Mouse (Mus musculus): ENCODE results near the gene Cfap43. TPM values are rescaled to one million over a fixed set of nuclear protein-coding genes. Genes with fewer than 3 reads are reported as not detected.
A peak's percentile ranks its signal among the peaks of the same experiment; 100 is the strongest.

Gene Cfap43
- polyA plus RNA-seq, 1 experiment = 0.02 TPM

DNA sequence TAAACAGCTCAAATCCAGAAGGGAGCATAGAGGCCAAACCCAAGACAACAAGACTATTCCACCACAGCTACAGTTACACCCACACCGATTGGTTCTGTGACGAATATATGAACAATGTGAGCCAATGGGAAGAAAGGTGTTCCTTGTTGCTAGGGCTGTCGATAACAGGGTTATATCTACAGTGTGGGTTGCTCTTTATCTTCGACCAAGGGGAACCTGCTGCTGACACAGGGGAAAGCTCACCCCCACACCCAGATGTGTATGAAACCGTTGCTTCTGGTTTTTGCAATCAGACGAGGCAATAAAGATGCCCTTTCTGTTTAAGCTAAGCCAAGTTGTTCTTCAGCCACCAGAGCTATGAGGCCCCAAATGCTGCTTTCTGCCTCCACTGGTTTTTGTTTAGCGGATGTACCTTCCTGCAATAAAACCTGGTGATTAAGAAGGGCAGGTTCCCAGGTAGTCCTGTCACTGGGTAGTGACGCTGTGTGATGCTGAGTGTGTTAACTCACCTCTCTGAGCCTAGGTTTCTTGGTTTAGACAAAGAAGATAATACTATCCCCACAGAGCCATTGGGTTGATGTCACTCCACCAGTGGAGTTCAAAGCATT is 20.5 kb downstream of the Cfap43 start:
- no peak for TF ChIP-seq E2F4 (IDR thresholded peaks at IDR 0.05; ENCODE audit: insufficient read depth)
- TF ChIP-seq TCF12 (IDR thresholded peaks at IDR 0.05; ENCODE audit: insufficient read depth, poor library complexity, severe bottlenecking) = no peak
- TF ChIP-seq MYOG (IDR thresholded peaks at IDR 0.05; ENCODE audit: control insufficient read depth in 1 of 3, insufficient read depth in 1 of 3, insufficient read length in 2 of 3, low read depth in 2 of 3) = no peak
- TF ChIP-seq TCF3 (IDR thresholded peaks at IDR 0.05; ENCODE audit: insufficient read length, low read depth) = no peak
- no peak for TF ChIP-seq REST (IDR thresholded peaks at IDR 0.05; ENCODE audit: insufficient read depth, insufficient read length)
- TF ChIP-seq SRF (IDR thresholded peaks at IDR 0.05; ENCODE audit: control insufficient read depth, insufficient read length, low read depth) = no peak
- no peak for TF ChIP-seq MYOD1 (IDR thresholded peaks at IDR 0.05; ENCODE audit: control insufficient read depth in 1 of 3, insufficient read length in 2 of 3, low read depth in 2 of 3)
- no peak for TF ChIP-seq USF1 (IDR thresholded peaks at IDR 0.05; ENCODE audit: low read depth)
- no peak for TF ChIP-seq MAX (IDR thresholded peaks at IDR 0.05; ENCODE audit: low read depth)
- TF ChIP-seq POLR2A (IDR thresholded peaks at IDR 0.05; ENCODE audit: insufficient read length, low read depth) = no peak
- TF ChIP-seq POLR2AphosphoS2 (IDR thresholded peaks at IDR 0.05; ENCODE audit: insufficient read length, low read depth) = no peak
- TF ChIP-seq CEBPB (IDR thresholded peaks at IDR 0.05; ENCODE audit: insufficient read depth, poor library complexity, severe bottlenecking) = no peak

GRCm38 (mm10) chr19:47893092-47893491 is 26.0 kb downstream of the Cfap43 start:
- Histone ChIP-seq H3ac (ENCODE audit: control insufficient read depth, insufficient read length) (no peak overlapping the region), H3K27me3 (ENCODE audit: control insufficient read depth, insufficient read depth, insufficient read length) (no peaks in the 10 kb centered on the region), H3K4me3 (no peak overlapping the region), H3K79me2 (ENCODE audit: control insufficient read depth, insufficient read depth) (peaks cover 3% of the 10 kb centered on the region), H3K36me3 (ENCODE audit: control insufficient read depth, insufficient read depth) (peaks cover 31% of the 10 kb centered on the region), H3K4me2 (ENCODE audit: low read depth) (no peak overlapping the region)
- TF ChIP-seq REST (IDR thresholded peaks at IDR 0.05; ENCODE audit: insufficient read depth, insufficient read length) = no peak
- TF ChIP-seq POLR2A (IDR thresholded peaks at IDR 0.05; ENCODE audit: insufficient read length, low read depth) = no peak
- no peak for TF ChIP-seq MYOG (IDR thresholded peaks at IDR 0.05; ENCODE audit: control insufficient read depth in 1 of 3, insufficient read depth in 1 of 3, insufficient read length in 2 of 3, low read depth in 2 of 3)
- TF ChIP-seq TCF12 (IDR thresholded peaks at IDR 0.05; ENCODE audit: insufficient read depth, poor library complexity, severe bottlenecking) = no peak
- no peak for TF ChIP-seq MYOD1 (IDR thresholded peaks at IDR 0.05; ENCODE audit: control insufficient read depth in 1 of 3, insufficient read length in 2 of 3, low read depth in 2 of 3)
- no peak for TF ChIP-seq USF1 (IDR thresholded peaks at IDR 0.05; ENCODE audit: low read depth)
- TF ChIP-seq CEBPB (IDR thresholded peaks at IDR 0.05; ENCODE audit: insufficient read depth, poor library complexity, severe bottlenecking) = no peak
- no peak for TF ChIP-seq SRF (IDR thresholded peaks at IDR 0.05; ENCODE audit: control insufficient read depth, insufficient read length, low read depth)
- TF ChIP-seq TCF3 (IDR thresholded peaks at IDR 0.05; ENCODE audit: insufficient read length, low read depth) = no peak
- no peak for TF ChIP-seq E2F4 (IDR thresholded peaks at IDR 0.05; ENCODE audit: insufficient read depth)

More for the DNA sequence above, 20.5 kb downstream of the Cfap43 start:
- Histone ChIP-seq H3K36me3 (ENCODE audit: control insufficient read depth, insufficient read depth) (peaks cover 46% of the 10 kb centered on the region), H3K79me2 (ENCODE audit: control insufficient read depth, insufficient read depth) (peaks cover 46% of the 10 kb centered on the region), H3ac (ENCODE audit: control insufficient read depth, insufficient read length) (no peak overlapping the region), H3K4me3 (no peak overlapping the region), H3K27me3 (ENCODE audit: control insufficient read depth, insufficient read depth, insufficient read length) (no peaks in the 10 kb centered on the region), H3K4me2 (ENCODE audit: low read depth) (no peak overlapping the region)

DNA sequence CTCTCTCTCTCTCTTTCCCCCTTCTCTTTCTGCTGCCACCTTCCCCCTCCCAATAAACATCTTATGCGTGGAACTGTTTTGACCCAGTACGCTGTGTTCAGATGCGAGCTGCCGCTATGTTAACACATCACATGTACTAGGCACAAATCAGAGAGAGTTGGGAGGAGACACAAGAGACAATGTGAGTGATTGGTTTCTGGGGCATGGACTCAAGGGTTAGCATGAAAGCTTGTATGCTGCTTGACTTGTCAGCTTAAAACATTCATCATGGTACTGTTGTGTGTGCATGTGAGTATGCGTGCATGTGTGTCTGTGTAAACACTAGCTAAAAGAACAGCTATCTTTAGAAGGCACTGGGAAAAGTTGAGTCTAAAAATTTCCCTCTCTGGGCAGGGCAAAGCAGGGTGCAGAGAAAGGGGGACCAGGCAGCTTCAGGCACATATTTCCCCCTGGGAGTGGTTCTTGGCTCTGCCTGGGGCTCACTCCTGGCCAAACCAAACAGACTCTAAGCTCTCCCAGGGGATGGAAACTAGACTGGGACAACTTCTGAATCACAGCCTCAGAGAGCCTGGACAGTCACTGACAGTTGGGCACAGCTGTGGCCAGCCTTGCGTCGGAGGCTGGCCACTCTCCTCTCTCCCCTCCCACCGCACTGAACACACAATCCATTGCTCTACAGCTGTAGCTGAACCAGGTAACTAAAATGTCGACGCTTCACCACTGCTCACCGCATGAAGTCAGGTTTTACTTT is 27.4 kb downstream of the Cfap43 start:
- Histone ChIP-seq H3ac (ENCODE audit: control insufficient read depth, insufficient read length) (no peak overlapping the region), H3K27me3 (ENCODE audit: control insufficient read depth, insufficient read depth, insufficient read length) (no peaks in the 10 kb centered on the region), H3K79me2 (ENCODE audit: control insufficient read depth, insufficient read depth) (no peaks in the 10 kb centered on the region), H3K4me3 (peak overlapping the region; percentile 19), H3K36me3 (ENCODE audit: control insufficient read depth, insufficient read depth) (peaks cover 21% of the 10 kb centered on the region), H3K4me2 (ENCODE audit: low read depth) (peak overlapping the region; percentile 98)
- peak; percentile 78 to 99 (median 91) for TF ChIP-seq MYOD1 (IDR thresholded peaks at IDR 0.05; ENCODE audit: control insufficient read depth in 1 of 3, insufficient read length in 2 of 3, low read depth in 2 of 3)
- TF ChIP-seq SRF (IDR thresholded peaks at IDR 0.05; ENCODE audit: control insufficient read depth, insufficient read length, low read depth) = peak; percentile 12
- TF ChIP-seq MAX (IDR thresholded peaks at IDR 0.05; ENCODE audit: low read depth) = no peak
- peak; percentile 73 for TF ChIP-seq TCF12 (IDR thresholded peaks at IDR 0.05; ENCODE audit: insufficient read depth, poor library complexity, severe bottlenecking)
- TF ChIP-seq CEBPB (IDR thresholded peaks at IDR 0.05; ENCODE audit: insufficient read depth, poor library complexity, severe bottlenecking) = no peak
- peak; percentile 70 for TF ChIP-seq TCF3 (IDR thresholded peaks at IDR 0.05; ENCODE audit: insufficient read length, low read depth)
- TF ChIP-seq REST (IDR thresholded peaks at IDR 0.05; ENCODE audit: insufficient read depth, insufficient read length) = no peak
- TF ChIP-seq POLR2A (IDR thresholded peaks at IDR 0.05; ENCODE audit: insufficient read length, low read depth) = peak; percentile 36
- peak; percentile 67 for TF ChIP-seq POLR2AphosphoS2 (IDR thresholded peaks at IDR 0.05; ENCODE audit: insufficient read length, low read depth)
- TF ChIP-seq MYOG (IDR thresholded peaks at IDR 0.05; ENCODE audit: control insufficient read depth in 1 of 3, insufficient read depth in 1 of 3, insufficient read length in 2 of 3, low read depth in 2 of 3) = peak; percentile 55 to 88 (median 71)
- TF ChIP-seq E2F4 (IDR thresholded peaks at IDR 0.05; ENCODE audit: insufficient read depth) = no peak
- no peak for TF ChIP-seq USF1 (IDR thresholded peaks at IDR 0.05; ENCODE audit: low read depth)

DNA sequence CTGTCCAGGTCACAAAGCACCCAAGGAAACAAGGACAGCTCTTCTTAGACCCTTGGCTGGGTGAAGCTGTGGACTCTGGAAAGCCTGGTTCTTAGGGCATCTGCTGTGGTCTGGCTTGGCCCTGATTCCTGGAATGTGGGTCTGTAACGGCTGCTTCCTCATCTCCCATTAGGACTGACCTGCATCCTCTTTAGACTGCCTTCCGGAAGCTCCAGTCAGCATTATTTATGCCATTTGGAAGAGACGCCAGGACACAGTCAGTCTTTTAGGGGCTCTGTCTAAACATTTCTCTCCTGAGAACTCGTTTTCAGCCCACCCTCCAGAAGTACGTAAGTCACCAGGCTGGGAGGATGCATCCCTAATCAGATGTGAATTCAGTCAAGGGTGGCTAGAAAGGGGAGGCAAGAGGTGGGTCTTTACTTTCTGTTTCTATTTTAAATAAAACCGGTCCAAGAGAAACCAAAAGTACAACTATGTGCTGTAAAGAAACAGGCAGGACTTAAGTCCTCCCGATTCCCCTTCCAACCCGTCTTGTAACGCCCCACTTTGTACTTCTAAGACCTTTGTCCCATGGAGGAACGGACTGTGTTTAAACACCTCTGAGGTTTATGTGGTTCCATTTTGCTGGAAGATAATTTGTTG is 28.5 kb downstream of the Cfap43 start:
- H3ac ChIP-seq (ENCODE audit: control insufficient read depth, insufficient read length) = no peak overlapping the region
- H3K4me2 ChIP-seq (ENCODE audit: low read depth) = peak overlapping the region; percentile 98
- no peaks in the 10 kb centered on the region for H3K27me3 ChIP-seq (ENCODE audit: control insufficient read depth, insufficient read depth, insufficient read length)
- H3K4me3 ChIP-seq = peak overlapping the region; percentile 19
- peak; percentile 56 for TF ChIP-seq TCF12 (IDR thresholded peaks at IDR 0.05; ENCODE audit: insufficient read depth, poor library complexity, severe bottlenecking)
- no peak for TF ChIP-seq MAX (IDR thresholded peaks at IDR 0.05; ENCODE audit: low read depth)
- TF ChIP-seq TCF3 (IDR thresholded peaks at IDR 0.05; ENCODE audit: insufficient read length, low read depth) = no peak
- TF ChIP-seq E2F4 (IDR thresholded peaks at IDR 0.05; ENCODE audit: insufficient read depth) = no peak
- TF ChIP-seq USF1 (IDR thresholded peaks at IDR 0.05; ENCODE audit: low read depth) = no peak
- peak; percentile 36 for TF ChIP-seq POLR2AphosphoS2 (IDR thresholded peaks at IDR 0.05; ENCODE audit: insufficient read length, low read depth)
- peak in 2 of 3 experiments; percentile 66 to 83 for TF ChIP-seq MYOD1 (IDR thresholded peaks at IDR 0.05; ENCODE audit: control insufficient read depth in 1 of 3, insufficient read length in 2 of 3, low read depth in 2 of 3)
- TF ChIP-seq REST (IDR thresholded peaks at IDR 0.05; ENCODE audit: insufficient read depth, insufficient read length) = no peak
- TF ChIP-seq POLR2A (IDR thresholded peaks at IDR 0.05; ENCODE audit: insufficient read length, low read depth) = no peak
- TF ChIP-seq MYOG (IDR thresholded peaks at IDR 0.05; ENCODE audit: control insufficient read depth in 1 of 3, insufficient read depth in 1 of 3, insufficient read length in 2 of 3, low read depth in 2 of 3) = peak in 2 of 3 experiments; percentile 21 to 85
- TF ChIP-seq SRF (IDR thresholded peaks at IDR 0.05; ENCODE audit: control insufficient read depth, insufficient read length, low read depth) = no peak
- TF ChIP-seq CEBPB (IDR thresholded peaks at IDR 0.05; ENCODE audit: insufficient read depth, poor library complexity, severe bottlenecking) = no peak
- no peaks in the 10 kb centered on the region for H3K79me2 ChIP-seq (ENCODE audit: control insufficient read depth, insufficient read depth)
- peaks cover 11% of the 10 kb centered on the region for H3K36me3 ChIP-seq (ENCODE audit: control insufficient read depth, insufficient read depth)
